Mouse (Mus musculus): Measurements from ENCODE around the gene Slc9a3r1. TPM values are rescaled to one million over a fixed set of nuclear protein-coding genes. Genes with fewer than 3 reads are reported as not detected.

Slc9a3r1 gene
- total RNA-seq, 2 experiments from 2014 or later: 68.8 to 75.2 TPM

GRCm38 (mm10) chr11:115219685-115220084, 56.5 kb downstream of the Slc9a3r1 start:
- H3K27ac ChIP-seq: no peak overlapping the region
- DNase-seq (ENCODE audit: extremely low spot score in 1 of 2, low spot score in 2 of 2): no peak
- intact Hi-C loops (cut with DNase I): no loop called here
- no peak overlapping the region for H3K4me3 ChIP-seq
- no peak for TF ChIP-seq CTCF (IDR thresholded peaks at IDR 0.05)

GRCm38 (mm10) chr11:115222077-115222476, 58.9 kb downstream of the Slc9a3r1 start:
- intact Hi-C loops (cut with DNase I): no loop called here
- TF ChIP-seq CTCF (IDR thresholded peaks at IDR 0.05): no peak
- DNase-seq (ENCODE audit: extremely low spot score in 1 of 2, low spot score in 2 of 2): no peak
- H3K27ac ChIP-seq: no peak overlapping the region
- H3K4me3 ChIP-seq: no peak overlapping the region

- DNase-seq (ENCODE audit: extremely low spot score in 1 of 2, low spot score in 2 of 2): no peak
- Histone ChIP-seq H3K27ac (no peak overlapping the region), H3K4me3 (no peak overlapping the region)
- no peak for TF ChIP-seq CTCF (IDR thresholded peaks at IDR 0.05)
- intact Hi-C loops (cut with DNase I): no loop called here
These were observed 59.4 kb downstream of the Slc9a3r1 start for GRCm38 (mm10) chr11:115222570-115222969.

GRCm38 (mm10) chr11:115223451-115223850, 60.3 kb downstream of the Slc9a3r1 start:
- intact Hi-C loops (cut with DNase I): no loop called here
- Histone ChIP-seq H3K27ac (no peak overlapping the region), H3K4me3 (no peak overlapping the region)
- TF ChIP-seq CTCF (IDR thresholded peaks at IDR 0.05): no peak
- DNase-seq (ENCODE audit: extremely low spot score in 1 of 2, low spot score in 2 of 2): no peak

- Histone ChIP-seq H3K27ac (no peak overlapping the region), H3K4me3 (no peak overlapping the region)
- no peak for TF ChIP-seq CTCF (IDR thresholded peaks at IDR 0.05)
- DNase-seq (ENCODE audit: extremely low spot score in 1 of 2, low spot score in 2 of 2): no peak
- intact Hi-C loops (cut with DNase I): no loop called here
These were observed 60.7 kb downstream of the Slc9a3r1 start for GRCm38 (mm10) chr11:115223877-115224276.

DNA sequence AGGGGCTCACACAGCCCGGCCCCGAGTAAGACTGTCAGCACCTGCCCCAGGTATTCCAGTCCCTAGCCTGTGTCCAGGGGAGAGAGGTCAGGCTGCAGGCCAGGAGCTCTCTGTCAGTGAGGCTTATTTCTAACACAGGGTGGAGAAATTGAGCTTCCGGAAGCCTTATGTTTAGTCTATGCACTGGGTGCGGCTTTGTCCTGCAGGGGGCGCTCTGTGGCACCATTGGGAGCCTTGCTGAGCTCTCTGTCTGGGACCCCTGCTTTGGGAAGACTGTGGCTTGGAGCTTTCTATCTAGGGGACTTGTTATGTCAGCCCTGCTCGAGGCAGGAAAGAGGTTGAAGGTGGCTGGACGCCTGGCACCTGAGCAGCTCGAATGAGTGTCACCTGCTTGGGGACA, 61.7 kb downstream of the Slc9a3r1 start:
- H3K4me3 ChIP-seq: no peak overlapping the region
- intact Hi-C loops (cut with DNase I): no loop called here
- TF ChIP-seq CTCF (IDR thresholded peaks at IDR 0.05): peak; percentile 62
- no peak for DNase-seq (ENCODE audit: extremely low spot score in 1 of 2, low spot score in 2 of 2)
- 0 out of 2 replicates have a peak overlapping the region, but pooled peaks have one; percentile 40 for H3K27ac ChIP-seq

GRCm38 (mm10) chr11:115225301-115225700, 62.2 kb downstream of the Slc9a3r1 start:
- DNase-seq (ENCODE audit: extremely low spot score in 1 of 2, low spot score in 2 of 2): no peak
- no peak overlapping the region for H3K4me3 ChIP-seq
- intact Hi-C loops (cut with DNase I): no loop called here
- TF ChIP-seq CTCF (IDR thresholded peaks at IDR 0.05): no peak
- peak overlapping the region; percentile 64; the same call in 1 of the 2 replicates for H3K27ac ChIP-seq

DNA sequence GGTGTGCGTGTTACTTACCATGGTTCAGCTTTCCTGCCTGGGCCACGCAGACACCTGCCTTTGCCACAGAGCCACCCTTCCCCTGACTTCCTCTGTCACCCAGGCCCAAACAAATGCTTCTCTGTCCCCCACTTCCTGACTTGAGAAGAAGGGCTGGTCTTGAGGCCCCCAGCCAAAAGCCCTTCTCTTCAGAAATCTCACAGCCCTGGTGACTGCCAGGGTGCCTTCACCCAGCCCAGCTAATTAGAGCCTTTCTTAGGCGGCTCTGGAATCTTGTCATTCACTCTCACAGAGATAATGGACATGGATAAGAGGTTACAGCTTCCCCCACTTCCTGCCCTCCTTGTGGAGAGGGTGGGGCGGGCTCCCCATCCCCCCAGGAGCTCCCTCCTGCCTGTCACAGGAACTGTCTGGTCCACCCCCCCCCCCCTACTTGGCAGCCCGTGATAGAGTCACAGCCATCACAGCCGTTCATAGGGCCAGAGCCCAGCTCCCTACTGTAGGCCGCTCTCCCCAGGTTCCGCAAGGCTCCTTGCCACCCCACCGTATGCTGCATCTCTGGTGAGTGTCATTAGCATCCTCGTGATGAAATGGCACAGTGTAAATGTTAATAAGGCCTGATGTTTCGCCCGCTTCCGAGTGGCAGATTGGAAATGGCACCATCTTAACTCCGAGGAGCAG, 63.8 kb downstream of the Slc9a3r1 start:
- intact Hi-C loops (cut with DNase I): no loop called here
- H3K4me3 ChIP-seq: no peak overlapping the region
- no peak for TF ChIP-seq CTCF (IDR thresholded peaks at IDR 0.05)
- DNase-seq (ENCODE audit: extremely low spot score in 1 of 2, low spot score in 2 of 2): no peak
- peak overlapping the region; percentile 64 for H3K27ac ChIP-seq

GRCm38 (mm10) chr11:115227640-115228039, 64.5 kb downstream of the Slc9a3r1 start:
- intact Hi-C loops (cut with DNase I): no loop called here
- H3K4me3 ChIP-seq: no peak overlapping the region
- peak overlapping the region; percentile 38; the same call in 1 of the 2 replicates for H3K27ac ChIP-seq
- no peak for TF ChIP-seq CTCF (IDR thresholded peaks at IDR 0.05)
- DNase-seq (ENCODE audit: extremely low spot score in 1 of 2, low spot score in 2 of 2): no peak

- H3K27ac ChIP-seq: no peak overlapping the region
- no peak for TF ChIP-seq CTCF (IDR thresholded peaks at IDR 0.05)
- DNase-seq (ENCODE audit: extremely low spot score in 1 of 2, low spot score in 2 of 2): no peak
- intact Hi-C loops (cut with DNase I): no loop called here
- H3K4me3 ChIP-seq: no peak overlapping the region
These were observed 65.3 kb downstream of the Slc9a3r1 start for GRCm38 (mm10) chr11:115228430-115228829.

GRCm38 (mm10) chr11:115229021-115229930, 66.1 kb downstream of the Slc9a3r1 start:
- no peak for TF ChIP-seq CTCF (IDR thresholded peaks at IDR 0.05)
- intact Hi-C loops (cut with DNase I): no loop called here
- H3K4me3 ChIP-seq: no peak overlapping the region
- DNase-seq (ENCODE audit: extremely low spot score in 1 of 2, low spot score in 2 of 2): no peak
- H3K27ac ChIP-seq: no peak overlapping the region

Other genes starting within 250 kb of the Slc9a3r1 start
- not detected for gene Cd300lb, start 229.0 kb upstream of the Slc9a3r1 start, total RNA-seq (2021)
- not detected for gene Cd300c, start 194.2 kb upstream of the Slc9a3r1 start, total RNA-seq (2021)
- under 1 TPM in 1 of 2 experiments, not detected in 1; 0.14 TPM for gene Cd300ld, start 173.4 kb upstream of the Slc9a3r1 start, total RNA-seq (2021)
- 1 to 10 TPM; 3.6 to 3.9 TPM for gene Cd300c2, start 161.5 kb upstream of the Slc9a3r1 start, total RNA-seq (2021)
- gene Cd300ld2, start 147.1 kb upstream of the Slc9a3r1 start, total RNA-seq (2021): not detected
- gene Cd300ld4, start 136.3 kb upstream of the Slc9a3r1 start, total RNA-seq (2021): not detected
- gene Cd300ld5, start 125.6 kb upstream of the Slc9a3r1 start, total RNA-seq (2021): under 1 TPM; 0.77 to 0.96 TPM
- under 1 TPM in 1 of 2 experiments, not detected in 1; 0.77 TPM for gene Cd300ld3, start 114.9 kb upstream of the Slc9a3r1 start, total RNA-seq (2021)
- gene Cd300e, start 101.2 kb upstream of the Slc9a3r1 start, total RNA-seq (2021): under 1 TPM in 1 of 2 experiments, not detected in 1; 0.27 TPM
- gene Rab37, start 71.9 kb upstream of the Slc9a3r1 start, total RNA-seq (2021): 1 to 10 TPM; 1.8 to 2.4 TPM
- under 1 TPM in 1 of 2 experiments, not detected in 1; 0.58 TPM for gene Cd300lf, start 29.3 kb upstream of the Slc9a3r1 start, total RNA-seq (2021)
- gene Tmem104, start 24.1 kb downstream of the Slc9a3r1 start, total RNA-seq (2021): 10 to 100 TPM; 16.2 to 16.8 TPM
- gene Nat9, start 24.5 kb downstream of the Slc9a3r1 start, total RNA-seq (2021): 10 to 100 TPM; 23.1 to 25.6 TPM
- gene Grin2c, start 103.9 kb downstream of the Slc9a3r1 start, total RNA-seq (2021): 10 to 100 TPM; 37.4 to 40.0 TPM
- gene Fdxr, start 113.7 kb downstream of the Slc9a3r1 start, total RNA-seq (2021): 10 to 100 TPM; 15.9 to 17.9 TPM
- 10 to 100 TPM; 11.4 to 13.5 TPM for gene Fads6, start 134.3 kb downstream of the Slc9a3r1 start, total RNA-seq (2021)
- 1 to 10 TPM; 1.4 to 2.7 TPM for gene Otop2, start 143.8 kb downstream of the Slc9a3r1 start, total RNA-seq (2021)
- gene Ush1g, start 158.7 kb downstream of the Slc9a3r1 start, total RNA-seq (2021): under 1 TPM; 0.36 to 0.44 TPM
- gene Otop3, start 171.4 kb downstream of the Slc9a3r1 start, total RNA-seq (2021): not detected
- gene Hid1, start 204.4 kb downstream of the Slc9a3r1 start, total RNA-seq (2021): 100 to 1,000 TPM; 117 to 121 TPM
- 10 to 100 TPM; 25.0 to 26.4 TPM for gene Cdr2l, start 218.6 kb downstream of the Slc9a3r1 start, total RNA-seq (2021)
- gene Mrpl58, start 240.4 kb downstream of the Slc9a3r1 start, total RNA-seq (2021): 100 to 1,000 TPM; 113 to 118 TPM

All from left cerebral cortex, adult 2 months (tissue).